Mouse (Mus musculus) heart, adult 2 months (tissue): ENCODE data around the gene Kremen2. TPM values are rescaled to one million over a fixed set of nuclear protein-coding genes. Genes with fewer than 3 reads are reported as not detected.

Experiments used
- DNase-seq, 2 experiments: peaks; one replicate each; pipeline ENCODE4 v3.0.0; 2021
- H3K27ac ChIP-seq: fragments of 200-600 bp; 2 replicates; pipeline ENCODE4 v1.8.1; 2022
- H3K27me3 ChIP-seq: fragments of 200-500 bp; 2 replicates; pipeline ENCODE4 v1.6.1; 2012; ENCODE audit warnings: mild to moderate bottlenecking, low read length, inconsistent platforms, mixed read lengths; ENCODE audit not compliant: control insufficient read depth, insufficient read depth
- H3K36me3 ChIP-seq: fragments of 200-500 bp; 2 replicates; pipeline ENCODE4 v1.6.1; 2012; ENCODE audit warnings: low read length, inconsistent platforms; ENCODE audit not compliant: control insufficient read depth, insufficient read depth
- H3K4me1 ChIP-seq: fragments of 200-500 bp; 2 replicates; pipeline ENCODE4 v1.6.1; 2011; ENCODE audit warnings: low read length; ENCODE audit not compliant: control insufficient read depth, insufficient read depth
- H3K4me3 ChIP-seq: fragments of 200-600 bp; 2 replicates; pipeline ENCODE4 v1.8.1; 2022
- H3K79me2 ChIP-seq: fragments of 200-500 bp; replicated peaks from 2 replicates; pipeline ENCODE4 v1.6.1; 2012; ENCODE audit warnings: mild to moderate bottlenecking, inconsistent platforms, low read length, moderate library complexity, mixed read lengths; ENCODE audit not compliant: control insufficient read depth, insufficient read depth
- H3K9ac ChIP-seq: fragments of 200-500 bp; 2 replicates; pipeline ENCODE4 v1.6.1; 2012; ENCODE audit warnings: low read depth, mild to moderate bottlenecking, control low read depth, inconsistent platforms, low read length, mixed read lengths
- CTCF ChIP-seq: fragments of 200-600 bp; IDR thresholded peaks from 2 replicates; pipeline ENCODE4 v1.8.1; 2022; ENCODE audit warnings: antibody characterized with exemption, mild to moderate bottlenecking, moderate library complexity
- EP300 ChIP-seq: fragments of 200-500 bp; IDR thresholded peaks from 2 replicates; pipeline ENCODE4 v1.6.1; 2011; ENCODE audit warnings: low read depth, low read length, control low read depth; ENCODE audit not compliant: insufficient read depth
- POLR2A ChIP-seq: fragments of 200-500 bp; IDR thresholded peaks from 2 replicates; pipeline ENCODE4 v1.6.1; 2011; ENCODE audit warnings: mild to moderate bottlenecking, low read depth, low read length, control low read depth; ENCODE audit not compliant: insufficient read depth
- WGBS: fragments of 180-500 bp; shearing (Covaris S2); methylation state at CpG from one replicate; pipeline ENCODE4 v1.1.7; 2018; 5-methylcytosine and 5-hydroxymethylcytosine counted together
- intact Hi-C: fragments of 180-260 bp; cut with DNase I; formaldehyde crosslinking; loops from one replicate; pipeline ENCODE4 v1.15.1; 2025
- polyA plus RNA-seq: library from polyadenylated mRNA; depleted of rRNA; stranded (reverse); fragments of >200 nt; gene quantifications from 2 replicates; pipeline ENCODE4 v1.2.3, GENCODE M21; 2012; rRNA removed
- total RNA-seq, 2 experiments: library from RNA; stranded (reverse); gene quantifications; 2 replicates each; pipeline ENCODE4 v1.2.3; 2021

The Kremen2 gene
- total and polyA plus RNA-seq, 3 experiments: 0.27 TPM; not detected in 2

GRCm38 (mm10) chr17:23695801-23696200, 49.8 kb downstream of the Kremen2 start:
- Histone ChIP-seq H3K27me3 (no peaks in the 10 kb centered on the region), H3K79me2 (no peaks in the 10 kb centered on the region), H3K4me1 (peaks cover 2% of the 10 kb centered on the region; the same call in 1 of the 2 replicates), H3K9ac (no peak overlapping the region), H3K36me3 (no peaks in the 10 kb centered on the region), H3K4me3 (no peak overlapping the region), H3K27ac (no peak overlapping the region)
- no peak for TF ChIP-seq EP300
- no peak for TF ChIP-seq POLR2A
- no peak for TF ChIP-seq CTCF
- DNase-seq: no peak
- intact Hi-C loops: no loop called here
- WGBS: 67% methylated on average over 3 of the region's 3 CpGs

GRCm38 (mm10) chr17:23694491-23694890, 51.1 kb downstream of the Kremen2 start:
- H3K27ac ChIP-seq: no peak overlapping the region
- no peaks in the 10 kb centered on the region for H3K79me2 ChIP-seq
- no peaks in the 10 kb centered on the region for H3K4me1 ChIP-seq
- no peak overlapping the region for H3K4me3 ChIP-seq
- H3K36me3 ChIP-seq: no peaks in the 10 kb centered on the region
- WGBS: 82% methylated on average over 1 of the region's 1 CpGs
- DNase-seq: no peak
- no peaks in the 10 kb centered on the region for H3K27me3 ChIP-seq
- no peak overlapping the region for H3K9ac ChIP-seq
- TF ChIP-seq EP300: no peak
- no peak for TF ChIP-seq POLR2A
- intact Hi-C loops: no loop called here

Other genes starting within 250 kb of the Kremen2 start
- 1 to 10 TPM; 5.5 to 6.2 TPM for gene Zfp213, start 181.6 kb downstream of the Kremen2 start, total RNA-seq
- 8.7 and 9.8 TPM in 2 replicates for gene Zfp213, start 181.6 kb downstream of the Kremen2 start, polyA plus RNA-seq
- gene Zfp13, start 146.3 kb downstream of the Kremen2 start, total RNA-seq: 1 to 10 TPM; 2.2 to 2.8 TPM
- 3.2 and 3.6 TPM in 2 replicates for gene Zfp13, start 146.3 kb downstream of the Kremen2 start, polyA plus RNA-seq
- gene Zscan10, start 145.0 kb downstream of the Kremen2 start, total RNA-seq: not detected
- gene Zscan10, start 145.0 kb downstream of the Kremen2 start, polyA plus RNA-seq: not detected in 2 replicates
- gene Mmp25, start 100.6 kb downstream of the Kremen2 start, total RNA-seq: under 1 TPM; 0.09 to 0.10 TPM
- 0.18 and 0.21 TPM in 2 replicates for gene Mmp25, start 100.6 kb downstream of the Kremen2 start, polyA plus RNA-seq
- not detected for gene Bicdl2, start 85.3 kb downstream of the Kremen2 start, total RNA-seq
- gene Bicdl2, start 85.3 kb downstream of the Kremen2 start, polyA plus RNA-seq: not detected in 2 replicates
- gene Hcfc1r1, start 72.2 kb downstream of the Kremen2 start, total RNA-seq: 100 to 1,000 TPM; 172 to 215 TPM
- 494 and 575 TPM in 2 replicates for gene Hcfc1r1, start 72.2 kb downstream of the Kremen2 start, polyA plus RNA-seq
- gene Thoc6, start 72.0 kb downstream of the Kremen2 start, total RNA-seq: 1 to 10 TPM; 9.6 to 9.7 TPM
- gene Thoc6, start 72.0 kb downstream of the Kremen2 start, polyA plus RNA-seq: 14.4 and 15.3 TPM in 2 replicates
- gene Tnfrsf12a, start 68.4 kb downstream of the Kremen2 start, total RNA-seq: 10 to 100 TPM; 80.1 to 82.5 TPM
- 28.1 and 37.9 TPM in 2 replicates for gene Tnfrsf12a, start 68.4 kb downstream of the Kremen2 start, polyA plus RNA-seq
- gene Cldn6, start 66.6 kb downstream of the Kremen2 start, total RNA-seq: not detected
- not detected in 2 replicates for gene Cldn6, start 66.6 kb downstream of the Kremen2 start, polyA plus RNA-seq
- gene Cldn9, start 61.8 kb downstream of the Kremen2 start, total RNA-seq: not detected
- not detected in 2 replicates for gene Cldn9, start 61.8 kb downstream of the Kremen2 start, polyA plus RNA-seq
- not detected for gene 1520401A03Rik, start 23.1 kb downstream of the Kremen2 start, total RNA-seq
- gene 1520401A03Rik, start 23.1 kb downstream of the Kremen2 start, polyA plus RNA-seq: not detected in 2 replicates
- 1 to 10 TPM; 1.2 to 1.6 TPM for gene Pkmyt1, start 19.5 kb downstream of the Kremen2 start, total RNA-seq
- gene Pkmyt1, start 19.5 kb downstream of the Kremen2 start, polyA plus RNA-seq: 3.9 and 5.6 TPM in 2 replicates
- gene Paqr4, start 5.0 kb downstream of the Kremen2 start, total RNA-seq: 10 to 100 TPM; 25.5 to 27.2 TPM
- 30.7 and 33.2 TPM in 2 replicates for gene Paqr4, start 5.0 kb downstream of the Kremen2 start, polyA plus RNA-seq
- gene Flywch1, start 25.8 kb upstream of the Kremen2 start, total RNA-seq: 10 to 100 TPM; 39.4 to 40.1 TPM
- 25.9 and 33.4 TPM in 2 replicates for gene Flywch1, start 25.8 kb upstream of the Kremen2 start, polyA plus RNA-seq
- gene Flywch2, start 40.2 kb upstream of the Kremen2 start, total RNA-seq: under 1 TPM; 0.27 to 0.50 TPM
- gene Flywch2, start 40.2 kb upstream of the Kremen2 start, polyA plus RNA-seq: 1.3 and 1.5 TPM in 2 replicates
- 100 to 1,000 TPM; 157 to 161 TPM for gene Srrm2, start 44.7 kb upstream of the Kremen2 start, total RNA-seq
- gene Srrm2, start 44.7 kb upstream of the Kremen2 start, polyA plus RNA-seq: 318 and 320 TPM in 2 replicates
- gene Elob, start 83.3 kb upstream of the Kremen2 start, total RNA-seq: 100 to 1,000 TPM; 325 to 371 TPM
- 384 and 511 TPM in 2 replicates for gene Elob, start 83.3 kb upstream of the Kremen2 start, polyA plus RNA-seq
- gene Prss33, start 90.2 kb upstream of the Kremen2 start, total RNA-seq: not detected
- not detected in 2 replicates for gene Prss33, start 90.2 kb upstream of the Kremen2 start, polyA plus RNA-seq
- gene Prss32, start 98.0 kb upstream of the Kremen2 start, total RNA-seq: not detected
- gene Prss32, start 98.0 kb upstream of the Kremen2 start, polyA plus RNA-seq: 0.16 TPM in 1 of 2 replicates, not detected in the other
- gene Prss41, start 98.3 kb upstream of the Kremen2 start, total RNA-seq: under 1 TPM in 1 of 2 experiments, not detected in 1; 0.29 TPM
- not detected in 2 replicates for gene Prss41, start 98.3 kb upstream of the Kremen2 start, polyA plus RNA-seq
- not detected for gene Prss21, start 122.2 kb upstream of the Kremen2 start, total RNA-seq
- not detected in 2 replicates for gene Prss21, start 122.2 kb upstream of the Kremen2 start, polyA plus RNA-seq
- not detected for gene Dcpp1, start 135.0 kb upstream of the Kremen2 start, total RNA-seq
- gene Dcpp1, start 135.0 kb upstream of the Kremen2 start, polyA plus RNA-seq: not detected in 2 replicates
- gene Dcpp2, start 135.0 kb upstream of the Kremen2 start, total RNA-seq: not detected
- gene Dcpp2, start 135.0 kb upstream of the Kremen2 start, polyA plus RNA-seq: not detected in 2 replicates
- not detected for gene Dcpp3, start 171.6 kb upstream of the Kremen2 start, total RNA-seq
- not detected in 2 replicates for gene Dcpp3, start 171.6 kb upstream of the Kremen2 start, polyA plus RNA-seq
- gene Sbp, start 195.8 kb upstream of the Kremen2 start, total RNA-seq: not detected
- gene Sbp, start 195.8 kb upstream of the Kremen2 start, polyA plus RNA-seq: not detected in 2 replicates
- not detected for gene Sbpl, start 209.4 kb upstream of the Kremen2 start, total RNA-seq
- gene Sbpl, start 209.4 kb upstream of the Kremen2 start, polyA plus RNA-seq: not detected in 2 replicates
- gene Prss30, start 234.7 kb upstream of the Kremen2 start, total RNA-seq: not detected
- 0.12 TPM in 2 replicates for gene Prss30, start 234.7 kb upstream of the Kremen2 start, polyA plus RNA-seq